Mouse (Mus musculus) hindbrain, embryonic 10.5 days (tissue): ENCODE results near the gene Crtac1. TPM values are rescaled to one million over a fixed set of nuclear protein-coding genes. Genes with fewer than 3 reads are reported as not detected.

Source experiments
- DNase-seq: peaks from one replicate; pipeline ENCODE4 v3.0.0-alpha.2; 2017; ENCODE audit warnings: low spot score
- H3K27ac ChIP-seq: fragments of 300-500 bp; sonication (generic); 2 replicates; pipeline ENCODE4 v1.5.1; 2016; ENCODE audit warnings: mild to moderate bottlenecking, moderate library complexity
- H3K27me3 ChIP-seq: fragments of 300-500 bp; sonication (generic); 2 replicates; pipeline ENCODE4 v1.6.1; 2016; ENCODE audit warnings: mild to moderate bottlenecking; ENCODE audit not compliant: poor library complexity, insufficient read depth, severe bottlenecking
- H3K36me3 ChIP-seq: fragments of 300-500 bp; sonication (generic); 2 replicates; pipeline ENCODE4 v1.6.1; 2016; ENCODE audit warnings: mild to moderate bottlenecking, moderate library complexity
- H3K4me1 ChIP-seq: fragments of 300-500 bp; sonication (generic); replicated peaks from 2 replicates; pipeline ENCODE4 v1.6.1; 2016; ENCODE audit warnings: mild to moderate bottlenecking
- H3K4me3 ChIP-seq: fragments of 300-500 bp; sonication (generic); 2 replicates; pipeline ENCODE4 v1.5.1; 2016; ENCODE audit warnings: mild to moderate bottlenecking, moderate library complexity
- H3K9me3 ChIP-seq: fragments of 300-500 bp; sonication (generic); 2 replicates; pipeline ENCODE4 v1.6.1; 2016; ENCODE audit warnings: mild to moderate bottlenecking, moderate library complexity
- WGBS: fragments of 180-500 bp; shearing (Covaris S2); methylation state at CpG from one replicate; pipeline ENCODE4 v1.1.7; 2016; 5-methylcytosine and 5-hydroxymethylcytosine counted together
- polyA plus RNA-seq: library from polyadenylated mRNA; unstranded; fragments of >200 nt; fragmentation: Nextera tagmentation; extraction: Ambion mirVana; gene quantifications from 2 replicates; pipeline ENCODE4 v1.2.1, GENCODE M21; 2016

Crtac1 gene
- 5.5 and 8.8 TPM in 2 replicates for polyA plus RNA-seq

- Histone ChIP-seq H3K36me3 (no peaks in the 10 kb centered on the region), H3K9me3 (no peaks in the 10 kb centered on the region), H3K4me1 (peaks cover 28% of the 10 kb centered on the region), H3K4me3 (peak within 1 kb of the TSS; percentile 65), H3K27ac (peak within 1 kb of the TSS; percentile 93), H3K27me3 (peaks cover 61% of the 10 kb centered on the region)
- DNase-seq, result peak; percentile 87
- under 1% methylated on average over 82 of the region's 88 CpGs for WGBS
Measured at GRCm38 (mm10) chr19:42431485-42432190, at the start of gene Crtac1. Crtac1 (minus strand) TSS chr19:42431783.

GRCm38 (mm10) chr19:42478303-42478702, 46.7 kb upstream of the Crtac1 start:
- Histone ChIP-seq H3K4me1 (peaks cover 11% of the 10 kb centered on the region), H3K36me3 (no peaks in the 10 kb centered on the region), H3K27me3 (no peaks in the 10 kb centered on the region), H3K4me3 (no peak overlapping the region), H3K9me3 (no peaks in the 10 kb centered on the region), H3K27ac (no peak overlapping the region)
- DNase-seq, result no peak
- WGBS, result 42% methylated on average over 12 of the region's 12 CpGs

GRCm38 (mm10) chr19:42477769-42478168, 46.2 kb upstream of the Crtac1 start:
- no peaks in the 10 kb centered on the region for H3K36me3 ChIP-seq
- DNase-seq, result no peak
- 78% methylated on average over 5 of the region's 5 CpGs for WGBS
- no peaks in the 10 kb centered on the region for H3K27me3 ChIP-seq
- peaks cover 11% of the 10 kb centered on the region for H3K4me1 ChIP-seq
- no peak overlapping the region for H3K4me3 ChIP-seq
- no peak overlapping the region for H3K27ac ChIP-seq
- no peaks in the 10 kb centered on the region for H3K9me3 ChIP-seq

DNA sequence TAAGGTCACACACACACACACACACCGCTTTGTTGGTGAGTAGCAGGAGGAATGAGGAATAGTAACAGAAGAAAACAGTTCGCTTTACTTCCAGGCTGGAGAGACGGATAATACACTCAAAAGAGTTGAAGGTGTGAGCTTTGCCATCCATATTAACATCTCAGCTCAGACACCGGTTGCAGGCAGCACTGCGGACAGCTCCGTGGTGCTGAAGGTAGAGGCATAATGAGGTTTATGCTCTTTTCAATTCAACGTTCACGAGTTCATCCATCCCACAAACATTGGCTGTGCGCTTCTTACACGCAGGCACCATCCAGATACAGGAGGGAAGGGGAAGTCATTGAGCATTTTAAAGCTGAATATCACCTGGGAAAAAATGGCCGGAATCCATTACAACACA, 41.2 kb upstream of the Crtac1 start:
- Histone ChIP-seq H3K4me1 (peaks cover 14% of the 10 kb centered on the region), H3K4me3 (no peak overlapping the region), H3K27me3 (no peaks in the 10 kb centered on the region), H3K9me3 (no peaks in the 10 kb centered on the region), H3K36me3 (no peaks in the 10 kb centered on the region), H3K27ac (no peak overlapping the region)
- WGBS, result 30% methylated on average over 11 of the region's 11 CpGs
- peak; percentile 46 for DNase-seq

DNA sequence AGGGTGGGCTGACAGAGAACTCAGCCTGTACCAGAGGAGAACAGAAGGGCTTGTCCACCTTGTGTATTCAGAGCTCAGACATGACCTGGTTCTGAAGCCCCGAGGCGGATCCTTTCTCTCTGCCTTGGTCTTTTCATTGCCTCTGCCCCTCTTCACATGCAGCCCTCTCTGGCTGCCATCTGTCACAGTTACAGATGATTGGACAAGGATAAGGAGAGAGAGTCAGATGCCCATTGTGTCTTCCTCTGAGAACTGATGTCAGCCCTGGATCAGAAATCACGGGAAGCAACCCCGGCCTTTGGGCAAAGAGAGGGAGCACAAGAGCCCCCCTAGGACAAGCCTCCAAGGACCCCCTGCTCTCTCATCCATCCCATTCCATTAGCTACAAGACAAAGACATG, 40.0 kb upstream of the Crtac1 start:
- Histone ChIP-seq H3K9me3 (no peaks in the 10 kb centered on the region), H3K4me1 (peaks cover 14% of the 10 kb centered on the region), H3K4me3 (no peak overlapping the region), H3K27ac (peak overlapping the region; percentile 66), H3K36me3 (no peaks in the 10 kb centered on the region), H3K27me3 (no peaks in the 10 kb centered on the region)
- WGBS, result 54% methylated on average over 4 of the region's 4 CpGs
- peak; percentile 23 for DNase-seq

DNA sequence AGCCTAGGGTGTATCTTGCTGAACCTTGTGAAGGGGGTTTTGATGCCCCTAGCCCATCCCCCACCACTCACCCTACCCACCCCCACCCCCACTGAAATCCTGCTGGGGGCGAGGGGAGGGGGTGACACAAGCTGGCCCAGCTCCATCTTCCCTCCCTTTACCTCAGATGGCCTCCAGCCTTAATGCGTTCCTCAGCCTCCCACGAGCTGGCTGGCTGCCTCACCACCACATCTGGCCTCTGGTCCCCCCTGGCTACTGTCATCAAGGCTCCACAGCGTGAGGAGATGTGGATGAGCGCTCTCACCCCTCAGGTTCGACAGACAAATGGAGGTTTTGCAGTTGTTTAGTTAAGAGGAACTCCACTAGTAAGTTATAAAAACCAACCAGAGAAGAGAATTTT, 30.3 kb upstream of the Crtac1 start:
- Histone ChIP-seq H3K4me1 (peaks cover 8% of the 10 kb centered on the region), H3K27me3 (peaks cover 4% of the 10 kb centered on the region; the same call in 1 of the 2 replicates), H3K27ac (no peak overlapping the region), H3K36me3 (no peaks in the 10 kb centered on the region), H3K4me3 (no peak overlapping the region), H3K9me3 (no peaks in the 10 kb centered on the region)
- 50% methylated on average over 6 of the region's 6 CpGs for WGBS
- DNase-seq, result no peak

GRCm38 (mm10) chr19:42461353-42461752, 29.8 kb upstream of the Crtac1 start:
- peaks cover 8% of the 10 kb centered on the region for H3K4me1 ChIP-seq
- H3K9me3 ChIP-seq, result no peaks in the 10 kb centered on the region
- no peak for DNase-seq
- WGBS, result 51% methylated on average over 9 of the region's 9 CpGs
- 0 out of 2 replicates have a peak overlapping the region, but pooled peaks have one; percentile 0 for H3K27ac ChIP-seq
- no peak overlapping the region for H3K4me3 ChIP-seq
- H3K27me3 ChIP-seq, result peaks cover 4% of the 10 kb centered on the region; the same call in 1 of the 2 replicates
- H3K36me3 ChIP-seq, result no peaks in the 10 kb centered on the region

GRCm38 (mm10) chr19:42459512-42459911, 27.9 kb upstream of the Crtac1 start:
- H3K27me3 ChIP-seq, result peaks cover 4% of the 10 kb centered on the region; the same call in 1 of the 2 replicates
- H3K9me3 ChIP-seq, result no peaks in the 10 kb centered on the region
- no peaks in the 10 kb centered on the region for H3K36me3 ChIP-seq
- peaks cover 8% of the 10 kb centered on the region for H3K4me1 ChIP-seq
- no peak overlapping the region for H3K4me3 ChIP-seq
- WGBS, result 85% methylated on average over 8 of the region's 8 CpGs
- no peak overlapping the region for H3K27ac ChIP-seq
- no peak for DNase-seq

DNA sequence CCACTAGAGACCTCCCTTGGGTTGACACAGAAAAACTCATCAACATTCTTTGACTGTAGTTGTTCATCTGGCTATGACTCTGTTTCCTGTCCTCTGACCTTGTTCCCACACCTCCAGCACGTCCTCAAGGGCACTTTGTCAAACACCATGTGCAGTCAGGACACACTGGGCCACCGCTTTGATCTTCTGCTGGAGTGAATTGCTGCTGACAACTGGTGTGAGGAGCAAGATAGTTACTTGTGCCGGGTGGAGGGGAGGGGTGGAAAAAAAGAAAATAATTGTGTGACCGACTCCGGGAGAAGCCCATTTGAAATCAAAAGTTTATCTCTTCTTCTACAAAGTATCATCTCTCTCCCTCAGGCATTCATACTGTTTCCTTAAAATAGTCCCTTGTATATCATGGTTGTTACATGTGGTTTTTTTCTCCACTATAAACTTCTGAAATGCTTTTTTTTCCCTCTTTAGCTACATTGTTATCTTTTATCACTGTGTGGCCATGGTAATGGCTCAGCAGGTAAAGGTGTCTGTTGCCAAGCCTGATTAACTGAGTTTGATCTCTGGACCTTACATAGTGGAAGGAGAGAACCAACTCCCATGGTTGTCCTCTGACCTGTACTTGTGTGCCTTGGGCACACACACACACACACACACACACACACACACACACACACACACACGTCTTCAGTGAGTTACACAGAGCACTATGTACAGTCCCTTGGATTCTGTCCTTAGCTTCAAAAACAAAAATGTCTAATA, 23.1 kb upstream of the Crtac1 start:
- 66% methylated on average over 6 of the region's 6 CpGs for WGBS
- Histone ChIP-seq H3K4me3 (no peak overlapping the region), H3K27me3 (0 out of 2 replicates have a peak, but pooled peaks cover 4% of the 10 kb centered on the region), H3K27ac (no peak overlapping the region), H3K4me1 (peaks cover 11% of the 10 kb centered on the region), H3K9me3 (no peaks in the 10 kb centered on the region), H3K36me3 (no peaks in the 10 kb centered on the region)
- no peak for DNase-seq

GRCm38 (mm10) chr19:42454006-42454405, 22.4 kb upstream of the Crtac1 start:
- DNase-seq, result no peak
- H3K4me3 ChIP-seq, result no peak overlapping the region
- peaks cover 11% of the 10 kb centered on the region for H3K4me1 ChIP-seq
- H3K27me3 ChIP-seq, result 0 out of 2 replicates have a peak, but pooled peaks cover 4% of the 10 kb centered on the region
- H3K36me3 ChIP-seq, result no peaks in the 10 kb centered on the region
- WGBS, result 91% methylated on average over 9 of the region's 9 CpGs
- no peaks in the 10 kb centered on the region for H3K9me3 ChIP-seq
- H3K27ac ChIP-seq, result no peak overlapping the region

DNA sequence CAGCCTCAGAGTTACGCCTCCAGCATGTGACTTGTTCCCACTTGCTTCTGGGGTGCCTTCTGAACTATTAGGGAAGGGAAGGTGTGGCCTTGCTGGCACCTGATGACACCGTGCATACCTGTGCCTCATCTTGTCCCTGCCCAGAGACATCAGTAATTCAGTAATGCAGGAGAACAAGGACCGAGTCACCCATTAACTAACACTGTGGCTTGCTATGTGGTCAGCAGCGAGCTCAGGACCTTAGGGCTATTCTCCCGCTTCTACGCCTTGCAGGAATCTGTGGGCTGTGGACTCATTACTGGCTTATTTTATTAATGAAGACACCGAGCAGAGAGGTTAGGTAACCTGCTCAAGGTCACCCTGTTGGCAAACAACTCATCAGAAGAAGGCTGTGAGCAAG, 21.0 kb upstream of the Crtac1 start:
- no peak for DNase-seq
- Histone ChIP-seq H3K27me3 (no peaks in the 10 kb centered on the region), H3K36me3 (no peaks in the 10 kb centered on the region), H3K9me3 (no peaks in the 10 kb centered on the region), H3K27ac (no peak overlapping the region), H3K4me1 (peaks cover 11% of the 10 kb centered on the region), H3K4me3 (no peak overlapping the region)
- WGBS, result 90% methylated on average over 7 of the region's 7 CpGs

- Histone ChIP-seq H3K27me3 (no peaks in the 10 kb centered on the region), H3K9me3 (no peaks in the 10 kb centered on the region), H3K4me3 (no peak overlapping the region), H3K27ac (no peak overlapping the region), H3K36me3 (no peaks in the 10 kb centered on the region), H3K4me1 (peaks cover 11% of the 10 kb centered on the region)
- WGBS, result 94% methylated on average over 10 of the region's 10 CpGs
- DNase-seq, result no peak
Measured at GRCm38 (mm10) chr19:42448539-42448938, 17.0 kb upstream of the Crtac1 start.

DNA sequence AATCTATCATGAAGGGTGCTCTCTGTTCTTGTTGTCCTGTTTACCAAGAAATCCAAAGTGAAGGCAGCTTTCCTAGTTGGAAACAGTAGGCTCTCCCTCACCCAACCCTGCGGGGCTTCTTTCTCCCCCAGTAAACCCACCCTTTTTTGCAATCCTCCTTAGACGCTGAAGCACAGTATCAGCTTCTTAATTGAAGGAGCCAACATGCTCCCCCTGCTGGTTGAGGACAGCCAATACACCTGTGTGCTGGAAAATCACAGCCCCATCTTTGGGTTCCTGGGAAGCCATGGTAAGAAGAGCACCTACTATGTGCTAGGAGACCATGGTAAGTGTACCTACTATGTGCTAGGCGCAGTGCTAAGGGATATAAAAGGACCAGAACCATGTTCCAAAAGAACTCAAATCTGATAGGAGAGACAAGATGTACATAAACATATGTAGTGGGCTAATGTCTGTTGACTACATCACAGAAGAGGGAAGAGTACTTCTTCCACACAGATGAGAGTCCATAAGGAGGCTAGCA, 12.4 kb upstream of the Crtac1 start:
- H3K27ac ChIP-seq, result no peak overlapping the region
- 17% methylated on average over 3 of the region's 3 CpGs for WGBS
- no peaks in the 10 kb centered on the region for H3K9me3 ChIP-seq
- no peaks in the 10 kb centered on the region for H3K36me3 ChIP-seq
- no peak overlapping the region for H3K4me3 ChIP-seq
- peak; percentile 46 for DNase-seq
- H3K4me1 ChIP-seq, result peaks cover 19% of the 10 kb centered on the region; the same call in 1 of the 2 replicates
- H3K27me3 ChIP-seq, result no peaks in the 10 kb centered on the region
